ENCODE assay signal across 10 mouse cellular contexts in the genomic region with DNA sequence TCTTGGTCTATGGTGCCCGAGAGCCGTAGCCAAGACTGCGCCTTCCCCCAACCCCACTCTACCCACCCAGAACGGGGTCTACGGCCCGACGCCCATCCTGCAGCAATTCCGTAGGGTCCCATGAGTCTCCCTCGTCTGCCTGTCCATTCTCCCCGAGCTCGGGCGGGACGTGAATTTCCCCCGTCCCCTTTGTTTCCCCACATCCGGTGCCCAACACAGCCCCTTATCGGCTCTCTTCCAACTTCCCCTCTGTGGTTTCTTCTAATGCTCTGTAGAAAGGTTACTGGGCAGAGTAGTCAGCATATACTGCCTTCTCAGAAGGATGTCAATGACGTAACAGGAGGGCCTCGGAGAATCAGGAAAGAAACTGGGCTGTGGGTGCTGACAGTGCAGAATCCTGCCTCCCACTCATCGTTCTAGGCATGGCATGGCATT. TPM values are rescaled to one million over a fixed set of nuclear protein-coding genes. Genes with fewer than 3 reads are reported as not detected.
DNase-seq lines count a peak whose midpoint lies in the region; ATAC-seq and TF ChIP-seq lines count a peak whose summit lies in the region.
"Had no signal": no experiment of that assay in that cellular context is flagged by ENCODE, and none has a peak within 500 bp of the region (broad histone marks: within the 10 kb centered on the region; RNA-seq: fewer than 3 reads in every experiment).

No protein-coding gene starts in this region.

- peak in 1 of 2 experiments; percentile 59; a peak in 2 of 4 replicates for TF ChIP-seq POLR2A in MEL (IDR thresholded peaks at IDR 0.05; ENCODE audit: control insufficient read depth in 1 of 2, insufficient read depth in 1 of 2, low read depth in 1 of 2, low read length in 2 of 2, poor library complexity in 1 of 2)

- H3K9me3 ChIP-seq in MEL (replicated peaks; ENCODE audit: insufficient read depth, low read length) = no peaks in the 10 kb centered on the region
- H3K9me3 ChIP-seq in forebrain, embryonic 12.5 days = no peaks in the 10 kb centered on the region
- no peaks in the 10 kb centered on the region for H3K9me3 ChIP-seq in hindbrain, embryonic 12.5 days (replicated peaks)
- H3K9me3 ChIP-seq: embryonic facial prominence, embryonic 15.5 days; limb, embryonic 10.5 days had no signal

- H3K27me3 ChIP-seq in MEL (ENCODE audit: control insufficient read depth in 1 of 2, insufficient read depth in 2 of 2, low read length in 2 of 2) = no peaks in the 10 kb centered on the region
- H3K27me3 ChIP-seq in forebrain, embryonic 12.5 days = no peaks in the 10 kb centered on the region
- no peaks in the 10 kb centered on the region for H3K27me3 ChIP-seq in hindbrain, embryonic 12.5 days
- H3K27me3 ChIP-seq: embryonic facial prominence, embryonic 15.5 days had no signal

- no peak for TF ChIP-seq RAD21 in MEL (IDR thresholded peaks at IDR 0.05; ENCODE audit: low read depth, low read length)

- H3K79me2 ChIP-seq in MEL (ENCODE audit: control insufficient read depth, insufficient read depth, low read length, poor library complexity) = peaks cover 9% of the 10 kb centered on the region

- H3K4me1 ChIP-seq in MEL (ENCODE audit: control insufficient read depth in 1 of 2, insufficient read depth in 2 of 2, low read length in 2 of 2) = peaks cover 16 to 24% of the 10 kb centered on the region in 2 experiments
- H3K4me1 ChIP-seq in forebrain, embryonic 12.5 days = no peaks in the 10 kb centered on the region
- no peaks in the 10 kb centered on the region for H3K4me1 ChIP-seq in hindbrain, embryonic 12.5 days
- H3K4me1 ChIP-seq: embryonic facial prominence, embryonic 15.5 days; limb, embryonic 10.5 days had no signal

- peak; percentile 62 for DNase-seq in CD4-positive, CD25-positive, alpha-beta regulatory T cell, adult 2 months (ENCODE audit: low read depth, low spot score)
- peak; percentile 95 for DNase-seq in MEL (ENCODE audit: low read depth, low spot score)
- peak; percentile 16 to 19 for DNase-seq in heart, postnatal 36 days
- no peak for DNase-seq in layer of hippocampus, postnatal 25 days (ENCODE audit: extremely low spot score in 1 of 2, low spot score in 1 of 2)
- DNase-seq: adrenal gland, postnatal 14 days had no signal

- peak overlapping the region; percentile 81 for H3K27ac ChIP-seq in MEL (ENCODE audit: control insufficient read depth, low read depth, low read length)
- no peak overlapping the region for H3K27ac ChIP-seq in forebrain, embryonic 12.5 days
- H3K27ac ChIP-seq in hindbrain, embryonic 12.5 days = no peak overlapping the region
- H3K27ac ChIP-seq: embryonic facial prominence, embryonic 15.5 days; limb, embryonic 10.5 days had no signal

- ATAC-seq in megakaryocyte-erythroid progenitor cell, adult 5-6 weeks (replicated peaks; ENCODE audit: low FRiP score, low TSS enrichment, poor library complexity, severe bottlenecking) = peak; percentile 85
- no peak for ATAC-seq in forebrain, embryonic 12.5 days (ENCODE audit: low FRiP score)
- ATAC-seq in hindbrain, embryonic 12.5 days (ENCODE audit: low FRiP score) = no peak

- intact Hi-C loops in heart, postnatal 36 days (cut with DNase I) = no loop called here

- H3K36me3 ChIP-seq in MEL (ENCODE audit: control insufficient read depth in 1 of 2, insufficient read depth in 2 of 2, low read length in 2 of 2) = peaks cover 6 to 27% of the 10 kb centered on the region in 2 experiments; a peak in 3 of 4 replicates
- no peaks in the 10 kb centered on the region for H3K36me3 ChIP-seq in forebrain, embryonic 12.5 days (replicated peaks)
- no peaks in the 10 kb centered on the region for H3K36me3 ChIP-seq in hindbrain, embryonic 12.5 days
- H3K36me3 ChIP-seq: embryonic facial prominence, embryonic 15.5 days; limb, embryonic 10.5 days had no signal

- TF ChIP-seq EP300 in MEL (IDR thresholded peaks at IDR 0.05; ENCODE audit: low read depth in 1 of 2, low read length in 2 of 2) = peak; percentile 92 to 95

- no peak for TF ChIP-seq CTCF in MEL (IDR thresholded peaks at IDR 0.05 in 2 of 3, conservative IDR thresholded peaks at IDR 0.05 in 1 of 3; ENCODE audit: control insufficient read depth in 1 of 3, insufficient read depth in 1 of 3, low read depth in 2 of 3, low read length in 3 of 3, poor library complexity in 1 of 3, severe bottlenecking in 1 of 3)

- H3K4me2 ChIP-seq in forebrain, embryonic 12.5 days = no peak overlapping the region
- H3K4me2 ChIP-seq in hindbrain, embryonic 12.5 days (replicated peaks) = no peak overlapping the region
- H3K4me2 ChIP-seq: embryonic facial prominence, embryonic 15.5 days had no signal

- WGBS in forebrain, embryonic 12.5 days = 90% methylated on average over 19 of the region's 19 CpGs
- WGBS in hindbrain, embryonic 12.5 days = 92% methylated on average over 19 of the region's 19 CpGs

- H3K4me3 ChIP-seq in MEL (ENCODE audit: control insufficient read depth in 1 of 2, insufficient read depth in 1 of 2, low read depth in 2 of 2, low read length in 2 of 2) = peak overlapping the region; percentile 44 to 54
- H3K4me3 ChIP-seq in forebrain, embryonic 12.5 days (replicated peaks) = no peak overlapping the region
- no peak overlapping the region for H3K4me3 ChIP-seq in hindbrain, embryonic 12.5 days
- H3K4me3 ChIP-seq: embryonic facial prominence, embryonic 15.5 days; limb, embryonic 10.5 days had no signal

- H3K9ac ChIP-seq in MEL (ENCODE audit: control insufficient read depth, low read depth, low read length, poor library complexity, severe bottlenecking) = peak overlapping the region; percentile 70
- H3K9ac ChIP-seq in forebrain, embryonic 12.5 days = no peak overlapping the region
- no peak overlapping the region for H3K9ac ChIP-seq in hindbrain, embryonic 12.5 days
- H3K9ac ChIP-seq: embryonic facial prominence, embryonic 15.5 days had no signal

TF ChIP-seq in MEL, 35 proteins besides CTCF, POLR2A, EP300 and RAD21 (continues in another document):
- peak; percentile 90 for TF ChIP-seq GATA1 (IDR thresholded peaks at IDR 0.05; ENCODE audit: low read depth, low read length)
- no peak for TF ChIP-seq ZKSCAN1 (IDR thresholded peaks at IDR 0.05; ENCODE audit: low read depth, low read length)
- peak; percentile 55 for TF ChIP-seq HCFC1 (IDR thresholded peaks at IDR 0.05; ENCODE audit: low read depth, low read length)
- TF ChIP-seq SMC3 (IDR thresholded peaks at IDR 0.05; ENCODE audit: low read depth, low read length) = 0 out of 2 replicates have a peak, but pooled peaks have one; percentile 3
- TF ChIP-seq TAL1 (IDR thresholded peaks at IDR 0.05; ENCODE audit: low read length) = peak; percentile 87
- TF ChIP-seq POLR2AphosphoS5 (IDR thresholded peaks at IDR 0.05; ENCODE audit: borderline replicate concordance, low read depth, low read length) = no peak
- TF ChIP-seq ZMIZ1 (IDR thresholded peaks at IDR 0.05; ENCODE audit: low read depth, low read length) = peak; percentile 73; the same call in 1 of the 2 replicates
- no peak for TF ChIP-seq TBP (IDR thresholded peaks at IDR 0.05; ENCODE audit: low read depth, low read length)
- no peak for TF ChIP-seq UBTF (IDR thresholded peaks at IDR 0.05; ENCODE audit: borderline replicate concordance, insufficient read depth, low read depth, low read length)
- 0 out of 2 replicates have a peak, but pooled peaks have one; percentile 50 for TF ChIP-seq CHD1 (IDR thresholded peaks at IDR 0.05; ENCODE audit: low read depth, low read length)
- no peak for TF ChIP-seq CHD2 (IDR thresholded peaks at IDR 0.05; ENCODE audit: low read length)
- TF ChIP-seq KAT2A (conservative IDR thresholded peaks at IDR 0.05; ENCODE audit: low read depth, low read length) = peak; percentile 41; the same call in 1 of the 2 replicates
- peak; percentile 60; the same call in 1 of the 2 replicates for TF ChIP-seq ELF1 (IDR thresholded peaks at IDR 0.05; ENCODE audit: low read depth, low read length)
- TF ChIP-seq MXI1 (IDR thresholded peaks at IDR 0.05; ENCODE audit: low read depth, low read length) = peak; percentile 64
- peak; percentile 80 for TF ChIP-seq SIN3A (IDR thresholded peaks at IDR 0.05; ENCODE audit: low read length)
- TF ChIP-seq ETS1 (IDR thresholded peaks at IDR 0.05; ENCODE audit: low read depth, low read length) = peak; percentile 98
- peak; percentile 65 for TF ChIP-seq MAX (IDR thresholded peaks at IDR 0.05; ENCODE audit: low read length)
- TF ChIP-seq MYC (IDR thresholded peaks at IDR 0.05; ENCODE audit: low read depth, low read length) = peak; percentile 55
- TF ChIP-seq USF1 (IDR thresholded peaks at IDR 0.05; ENCODE audit: low read depth, low read length) = no peak
- TF ChIP-seq MAFK (IDR thresholded peaks at IDR 0.05; ENCODE audit: borderline replicate concordance, low read depth, low read length) = peak; percentile 95
- TF ChIP-seq NELFE (IDR thresholded peaks at IDR 0.05; ENCODE audit: low read depth, low read length) = peak; percentile 19; the same call in 1 of the 2 replicates
- TF ChIP-seq MAZ (IDR thresholded peaks at IDR 0.05; ENCODE audit: low read depth, low read length) = peak; percentile 76; the same call in 1 of the 2 replicates
- peak; percentile 84 for TF ChIP-seq RCOR1 (IDR thresholded peaks at IDR 0.05; ENCODE audit: low read depth, low read length)
- no peak for TF ChIP-seq ZC3H11A (IDR thresholded peaks at IDR 0.05; ENCODE audit: low read depth, low read length)
- peak; percentile 93 for TF ChIP-seq TCF12 (IDR thresholded peaks at IDR 0.05; ENCODE audit: low read depth, low read length)
- 0 out of 2 replicates have a peak, but pooled peaks have one; percentile 46 for TF ChIP-seq POLR2AphosphoS2 (IDR thresholded peaks at IDR 0.05; ENCODE audit: low read length)
- 0 out of 2 replicates have a peak, but pooled peaks have one; percentile 47 for TF ChIP-seq E2F4 (IDR thresholded peaks at IDR 0.05; ENCODE audit: borderline replicate concordance, low read depth, low read length)
- peak; percentile 47; the same call in 1 of the 2 replicates for TF ChIP-seq MEF2A (IDR thresholded peaks at IDR 0.05; ENCODE audit: extremely low read depth, insufficient replicate concordance, low read depth, low read length, poor library complexity, severe bottlenecking)

RNA-seq across cellular contexts. Expression of a gene that starts 50.4 kb away (rescaled TPM):
- total RNA-seq in MEL (2012; rRNA removed) = 11.3 and 16.1 TPM in 2 replicates
- 100 to 1,000 TPM in 1 of 2 experiments, 10 to 100 TPM in 1; 21.1 to 109 TPM for polyA plus RNA-seq in MEL (2012; ENCODE audit: insufficient read depth in 1 of 2, insufficient read length in 2 of 2, low read depth in 1 of 2, low replicate concordance in 2 of 2, missing spikeins in 1 of 2)
- 10 to 100 TPM; 14.4 to 22.7 TPM for total RNA-seq in heart, postnatal 36 days (2021)
- total RNA-seq in megakaryocyte-erythroid progenitor cell, adult 5-6 weeks (2014; fragmentation: Nextera tagmentation) = 7.9 and 11.5 TPM in 2 replicates
- 8.5 and 20.1 TPM in 2 replicates for total RNA-seq in megakaryocyte-erythroid progenitor cell, adult 5-6 weeks (2017)
- polyA plus RNA-seq in forebrain, embryonic 12.5 days (2016; fragmentation: Nextera tagmentation; extraction: Ambion mirVana) = 6.2 and 6.3 TPM in 2 replicates
- 10 to 100 TPM; 33.6 to 35.9 TPM for total RNA-seq in layer of hippocampus, postnatal 25 days (2021)
- 2.9 and 3.7 TPM in 2 replicates for polyA plus RNA-seq in hindbrain, embryonic 12.5 days (2016; fragmentation: Nextera tagmentation; extraction: Ambion mirVana)

Comparison
In these comparisons a context has a peak if more than half of its experiments do, and no peak if none do; other contexts are left out.
1. DNase-seq: peak in CD4-positive, CD25-positive, alpha-beta regulatory T cell, adult 2 months (single experiment), MEL (single experiment) and heart, postnatal 36 days (2 of 2); none in layer of hippocampus, postnatal 25 days (0 of 2).
2. H3K4me3 ChIP-seq: peak in MEL (2 of 2); none in forebrain, embryonic 12.5 days (single experiment) and hindbrain, embryonic 12.5 days (single experiment).